Mouse (Mus musculus) left cerebral cortex, adult 2 months (tissue): ENCODE measurements at regions not wholly inside any gene's neighbourhood (a gene's known extent, or its start where the extent isn't known, plus 50 kb on each side); places are given as distances from the start of the nearest gene placed in this dataset.

Source experiments
- DNase-seq, 2 experiments: peaks; one replicate each; pipeline ENCODE4 v3.0.0; 2021 to 2022; ENCODE audit warnings: low spot score in 2 of 2, mixed read lengths in 1 of 2; ENCODE audit errors: extremely low spot score in 1 of 2
- H3K27ac ChIP-seq: fragments of 200-600 bp; 2 replicates; pipeline ENCODE4 v1.8.1; 2022
- H3K4me3 ChIP-seq: fragments of 200-600 bp; 2 replicates; pipeline ENCODE4 v1.8.1; 2022
- CTCF ChIP-seq: fragments of 200-600 bp; IDR thresholded peaks from 2 replicates; pipeline ENCODE4 v1.8.1; 2022; ENCODE audit warnings: antibody characterized with exemption, mild to moderate bottlenecking, moderate library complexity
- intact Hi-C: fragments of 180-260 bp; cut with DNase I; formaldehyde crosslinking; loops from one replicate; pipeline ENCODE4 v1.15.1; 2025

GRCm38 (mm10) chr1:137503704-137504422, 543.6 kb upstream of the Nr5a2 start:
- intact Hi-C loops: no loop called here
- no peak for TF ChIP-seq CTCF
- Histone ChIP-seq H3K27ac (no peak overlapping the region), H3K4me3 (no peak overlapping the region)
- DNase-seq: no peak

- intact Hi-C loops: no loop called here
Measured at GRCm38 (mm10) chr1:137488226-137488625, 528.0 kb upstream of the Nr5a2 start.

GRCm38 (mm10) chr1:137478459-137478858, 518.2 kb upstream of the Nr5a2 start:
- no peak overlapping the region for H3K4me3 ChIP-seq
- no peak for TF ChIP-seq CTCF
- no peak for DNase-seq
- intact Hi-C loops: no loop called here
- H3K27ac ChIP-seq: no peak overlapping the region

More at GRCm38 (mm10) chr1:137488226-137488625, 528.0 kb upstream of the Nr5a2 start:
- no peak for DNase-seq
- no peak for TF ChIP-seq CTCF
- H3K27ac ChIP-seq: no peak overlapping the region
- H3K4me3 ChIP-seq: no peak overlapping the region

GRCm38 (mm10) chr1:137477239-137477638, 517.0 kb upstream of the Nr5a2 start:
- TF ChIP-seq CTCF: no peak
- intact Hi-C loops: no loop called here
- DNase-seq: no peak
- Histone ChIP-seq H3K27ac (no peak overlapping the region), H3K4me3 (no peak overlapping the region)

- TF ChIP-seq CTCF: no peak
- DNase-seq: no peak
- Histone ChIP-seq H3K27ac (no peak overlapping the region), H3K4me3 (no peak overlapping the region)
- intact Hi-C loops: no loop called here
Measured at GRCm38 (mm10) chr1:137474858-137475257, 514.6 kb upstream of the Nr5a2 start.

GRCm38 (mm10) chr1:137473800-137474685, 513.8 kb upstream of the Nr5a2 start:
- Histone ChIP-seq H3K4me3 (no peak overlapping the region), H3K27ac (no peak overlapping the region; the same call in 1 of the 2 replicates)
- no peak for TF ChIP-seq CTCF
- no peak for DNase-seq
- intact Hi-C loops: no loop called here

GRCm38 (mm10) chr1:137464971-137465370, 504.7 kb upstream of the Nr5a2 start:
- no peak for DNase-seq
- H3K27ac ChIP-seq: no peak overlapping the region
- no peak for TF ChIP-seq CTCF
- intact Hi-C loops: no loop called here
- H3K4me3 ChIP-seq: no peak overlapping the region

GRCm38 (mm10) chr1:137461189-137461588, 500.9 kb upstream of the Nr5a2 start:
- Histone ChIP-seq H3K27ac (no peak overlapping the region), H3K4me3 (no peak overlapping the region)
- DNase-seq: no peak
- TF ChIP-seq CTCF: no peak
- intact Hi-C loops: no loop called here

- intact Hi-C loops: no loop called here
- no peak for TF ChIP-seq CTCF
- Histone ChIP-seq H3K27ac (no peak overlapping the region), H3K4me3 (no peak overlapping the region)
- no peak for DNase-seq
Measured at GRCm38 (mm10) chr1:137453446-137454208, 493.4 kb upstream of the Nr5a2 start.

GRCm38 (mm10) chr1:137452749-137453148, 492.5 kb upstream of the Nr5a2 start:
- intact Hi-C loops: no loop called here
- Histone ChIP-seq H3K27ac (no peak overlapping the region), H3K4me3 (no peak overlapping the region)
- DNase-seq: no peak
- TF ChIP-seq CTCF: no peak

- no peak for DNase-seq
- no peak for TF ChIP-seq CTCF
- Histone ChIP-seq H3K4me3 (no peak overlapping the region), H3K27ac (no peak overlapping the region)
- intact Hi-C loops: no loop called here
Measured at GRCm38 (mm10) chr1:137446497-137446896, 486.2 kb upstream of the Nr5a2 start.

- DNase-seq: no peak
Measured at GRCm38 (mm10) chr1:137428110-137428509, 467.9 kb upstream of the Nr5a2 start.

More at GRCm38 (mm10) chr1:137428110-137428509, 467.9 kb upstream of the Nr5a2 start:
- intact Hi-C loops: no loop called here
- no peak overlapping the region for H3K27ac ChIP-seq
- no peak for TF ChIP-seq CTCF
- no peak overlapping the region for H3K4me3 ChIP-seq
